1 mouse cellular context compared by ENCODE assay signal in the genomic region with DNA sequence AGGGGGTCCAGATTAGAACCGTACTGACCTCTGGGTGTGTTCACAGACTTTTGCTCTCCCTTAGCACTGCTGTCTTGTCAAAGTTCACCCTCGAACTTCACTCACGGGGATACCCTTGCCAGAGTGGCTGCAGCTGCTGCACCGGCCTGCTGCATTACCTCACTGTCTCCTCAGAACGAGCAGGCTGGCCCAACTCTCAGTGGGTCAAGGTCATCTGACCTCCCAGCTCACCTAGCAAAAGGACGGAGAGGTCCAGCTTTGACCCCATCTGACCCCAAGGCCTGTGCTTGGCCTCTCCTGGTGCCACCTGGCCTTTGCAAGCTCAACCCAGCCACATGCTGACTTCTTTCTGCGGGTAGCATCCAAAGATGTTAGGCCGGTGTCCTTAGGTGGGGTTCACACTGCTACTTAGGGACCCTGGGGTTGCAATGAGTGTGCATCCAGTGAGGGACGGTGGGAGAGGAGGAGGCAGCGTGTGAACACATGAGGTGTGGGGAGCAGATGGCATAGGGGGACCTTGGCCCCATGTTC.
TF ChIP-seq lines count a peak whose summit lies in the region.

No protein-coding gene starts in this region.

TF ChIP-seq in CH12.LX, 34 proteins besides CTCF, POLR2A, EP300 and RAD21:
- no peak for TF ChIP-seq SIN3A (IDR thresholded peaks at IDR 0.05; ENCODE audit: low read length)
- no peak for TF ChIP-seq MEF2A (IDR thresholded peaks at IDR 0.05; ENCODE audit: borderline replicate concordance, low read depth, low read length)
- no peak for TF ChIP-seq SMC3 (IDR thresholded peaks at IDR 0.05; ENCODE audit: low read depth, low read length)
- TF ChIP-seq MAFK (IDR thresholded peaks at IDR 0.05; ENCODE audit: insufficient replicate concordance, low read length), result no peak
- TF ChIP-seq E2F4 (IDR thresholded peaks at IDR 0.05; ENCODE audit: insufficient replicate concordance, low read depth, low read length), result no peak
- TF ChIP-seq USF2 (conservative IDR thresholded peaks at IDR 0.05; ENCODE audit: low read depth, low read length), result no peak
- TF ChIP-seq KAT2A (IDR thresholded peaks at IDR 0.05; ENCODE audit: insufficient replicate concordance, low read length), result no peak
- no peak for TF ChIP-seq PAX5 (IDR thresholded peaks at IDR 0.05; ENCODE audit: low read length)
- no peak for TF ChIP-seq NELFE (IDR thresholded peaks at IDR 0.05; ENCODE audit: low read depth, low read length)
- TF ChIP-seq ZNF384 (IDR thresholded peaks at IDR 0.05; ENCODE audit: low read depth, low read length), result no peak
- no peak for TF ChIP-seq MXI1 (IDR thresholded peaks at IDR 0.05; ENCODE audit: low read depth, low read length)
- TF ChIP-seq GABPA (IDR thresholded peaks at IDR 0.05; ENCODE audit: insufficient replicate concordance, low read depth, low read length), result no peak
TF ChIP-seq in CH12.LX: peak in this region for 0.
